Mouse (Mus musculus): ENCODE measurements around the gene St6gal1. TPM values are rescaled to one million over a fixed set of nuclear protein-coding genes. Genes with fewer than 3 reads are reported as not detected.

The St6gal1 gene
- polyA plus RNA-seq, 1 experiment = 8.7 TPM

- WGBS = 28% methylated on average over 17 of the region's 17 CpGs
- TF ChIP-seq CTCF (IDR thresholded peaks at IDR 0.05; ENCODE audit: control insufficient read depth, insufficient read depth, low read length) = no peak
- no peak for TF ChIP-seq POLR2A (IDR thresholded peaks at IDR 0.05; ENCODE audit: borderline replicate concordance, control insufficient read depth, low read depth, low read length)
- Histone ChIP-seq H3K4me1 (ENCODE audit: control insufficient read depth, insufficient read depth, low read length) (peaks cover 10% of the 10 kb centered on the region), H3K27ac (ENCODE audit: control insufficient read depth, insufficient read depth, low read depth, low read length, poor library complexity) (peak overlapping the region; percentile 21; the same call in 1 of the 2 replicates), H3K4me3 (replicated peaks; ENCODE audit: control insufficient read depth, low read depth, low read length) (no peak overlapping the region)
These were observed 44.8 kb downstream of the St6gal1 start for GRCm38 (mm10) chr16:23269056-23269983.

DNA sequence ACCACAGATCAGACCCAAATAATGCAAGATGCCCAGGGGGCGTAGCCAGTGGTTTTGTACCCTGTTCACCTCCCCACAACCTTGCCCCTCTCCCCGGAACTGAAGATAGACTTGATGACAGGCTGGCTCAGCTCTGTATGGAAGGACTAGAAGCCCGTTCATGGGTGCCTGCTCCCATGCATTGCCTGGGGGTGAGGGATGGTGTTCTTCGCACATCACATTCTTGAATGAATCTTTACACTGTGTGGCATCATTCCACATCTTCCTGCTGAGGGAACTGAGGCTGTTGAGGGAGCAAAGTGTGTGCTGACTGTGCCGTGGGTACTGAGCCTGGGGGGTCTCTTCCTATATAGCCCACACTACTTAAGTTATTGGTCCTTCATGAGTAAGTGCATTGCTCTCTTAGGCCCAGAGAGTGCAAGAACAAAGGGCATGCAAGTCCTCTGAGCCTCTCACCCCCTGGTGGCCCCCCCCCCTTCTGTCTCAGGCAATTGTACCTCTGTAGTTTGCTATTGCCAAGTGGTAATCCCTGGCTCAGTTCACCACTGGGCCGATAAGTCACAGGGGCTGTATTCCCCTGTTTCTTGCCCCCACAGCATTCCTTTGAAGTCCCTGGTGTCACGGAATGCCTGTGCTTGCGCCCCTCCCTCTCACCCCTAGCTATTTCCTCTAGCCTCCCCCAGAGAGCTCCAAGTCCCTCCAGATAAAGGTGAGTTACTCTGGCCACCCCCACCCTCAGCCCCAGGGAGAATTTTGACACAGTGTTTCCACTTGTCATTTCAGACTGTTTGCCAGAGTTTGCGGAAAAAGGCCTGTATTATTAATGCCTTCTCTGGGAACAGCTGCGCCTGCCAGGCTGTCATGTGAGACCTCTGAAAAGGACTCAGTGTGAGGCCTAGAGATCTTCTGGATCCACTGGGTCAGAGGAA, 45.7 kb downstream of the St6gal1 start:
- peaks cover 10% of the 10 kb centered on the region for H3K4me1 ChIP-seq (ENCODE audit: control insufficient read depth, insufficient read depth, low read length)
- no peak overlapping the region for H3K4me3 ChIP-seq (replicated peaks; ENCODE audit: control insufficient read depth, low read depth, low read length)
- WGBS = 52% methylated on average over 10 of the region's 10 CpGs
- no peak overlapping the region for H3K27ac ChIP-seq (ENCODE audit: control insufficient read depth, insufficient read depth, low read depth, low read length, poor library complexity)
- no peak for TF ChIP-seq POLR2A (IDR thresholded peaks at IDR 0.05; ENCODE audit: borderline replicate concordance, control insufficient read depth, low read depth, low read length)
- TF ChIP-seq CTCF (IDR thresholded peaks at IDR 0.05; ENCODE audit: control insufficient read depth, insufficient read depth, low read length) = no peak

DNA sequence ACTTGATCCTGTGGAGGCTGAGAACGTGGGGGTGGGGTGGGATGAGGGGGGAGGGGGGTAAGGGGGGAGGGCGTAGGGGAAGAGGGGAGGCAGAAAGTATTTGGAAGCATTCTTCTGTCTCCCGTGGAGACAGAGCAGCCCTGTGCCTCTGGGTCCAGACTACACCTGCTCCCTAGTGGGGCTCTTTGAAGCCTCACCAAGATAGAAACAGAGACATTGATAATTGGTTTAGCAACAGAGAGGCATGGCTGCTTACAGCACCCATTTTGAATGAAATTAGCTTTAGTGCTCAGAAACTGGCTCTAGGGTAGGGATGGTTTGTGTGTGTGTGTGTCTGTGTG, 46.3 kb downstream of the St6gal1 start:
- no peak for TF ChIP-seq POLR2A (IDR thresholded peaks at IDR 0.05; ENCODE audit: borderline replicate concordance, control insufficient read depth, low read depth, low read length)
- no peak for TF ChIP-seq CTCF (IDR thresholded peaks at IDR 0.05; ENCODE audit: control insufficient read depth, insufficient read depth, low read length)
- Histone ChIP-seq H3K4me3 (replicated peaks; ENCODE audit: control insufficient read depth, low read depth, low read length) (no peak overlapping the region), H3K27ac (ENCODE audit: control insufficient read depth, insufficient read depth, low read depth, low read length, poor library complexity) (no peak overlapping the region), H3K4me1 (ENCODE audit: control insufficient read depth, insufficient read depth, low read length) (peaks cover 10% of the 10 kb centered on the region)
- WGBS = 43% methylated on average over 3 of the region's 3 CpGs

DNA sequence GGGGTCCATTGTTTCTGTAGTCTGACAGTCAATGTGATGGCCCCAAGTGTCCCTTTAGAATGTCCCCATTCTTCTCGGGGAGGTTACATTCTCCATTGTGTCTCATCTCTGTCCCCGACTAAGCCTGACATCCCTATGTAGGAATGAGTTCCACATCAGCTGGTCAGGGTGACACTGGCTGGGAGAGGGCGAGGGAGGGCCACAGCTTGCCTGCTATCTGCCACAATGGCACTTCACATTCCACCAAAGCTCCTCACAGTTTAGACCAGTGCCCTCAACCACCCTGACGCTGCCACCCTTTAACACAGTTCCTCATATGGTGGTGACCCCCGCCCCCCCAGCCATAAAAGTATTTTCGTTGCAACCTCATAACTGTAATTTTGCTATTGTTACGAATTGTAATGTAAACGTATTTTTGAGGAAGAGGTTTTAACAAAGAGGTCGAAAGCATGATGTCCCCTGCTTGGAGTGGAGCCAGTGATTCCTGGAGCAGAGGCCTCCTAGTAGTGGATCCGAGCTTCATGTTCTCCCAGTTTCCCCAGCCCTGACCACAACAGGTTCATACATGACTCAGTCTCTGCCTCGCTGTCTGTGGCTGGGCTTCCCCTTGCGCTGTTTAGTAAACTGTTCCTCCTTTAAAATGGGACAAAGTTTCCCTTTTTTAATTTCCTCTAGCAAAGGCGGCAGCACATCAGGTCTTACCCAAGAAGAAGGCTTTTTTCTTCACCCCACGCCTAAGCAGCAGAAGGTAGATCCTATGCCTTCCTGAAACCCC, 47.4 kb downstream of the St6gal1 start:
- Histone ChIP-seq H3K4me3 (replicated peaks; ENCODE audit: control insufficient read depth, low read depth, low read length) (no peak overlapping the region), H3K27ac (ENCODE audit: control insufficient read depth, insufficient read depth, low read depth, low read length, poor library complexity) (peak overlapping the region; percentile 30; the same call in 1 of the 2 replicates), H3K4me1 (ENCODE audit: control insufficient read depth, insufficient read depth, low read length) (peaks cover 10% of the 10 kb centered on the region)
- no peak for TF ChIP-seq POLR2A (IDR thresholded peaks at IDR 0.05; ENCODE audit: borderline replicate concordance, control insufficient read depth, low read depth, low read length)
- no peak for TF ChIP-seq CTCF (IDR thresholded peaks at IDR 0.05; ENCODE audit: control insufficient read depth, insufficient read depth, low read length)
- 16% methylated on average over 14 of the region's 14 CpGs for WGBS

DNA sequence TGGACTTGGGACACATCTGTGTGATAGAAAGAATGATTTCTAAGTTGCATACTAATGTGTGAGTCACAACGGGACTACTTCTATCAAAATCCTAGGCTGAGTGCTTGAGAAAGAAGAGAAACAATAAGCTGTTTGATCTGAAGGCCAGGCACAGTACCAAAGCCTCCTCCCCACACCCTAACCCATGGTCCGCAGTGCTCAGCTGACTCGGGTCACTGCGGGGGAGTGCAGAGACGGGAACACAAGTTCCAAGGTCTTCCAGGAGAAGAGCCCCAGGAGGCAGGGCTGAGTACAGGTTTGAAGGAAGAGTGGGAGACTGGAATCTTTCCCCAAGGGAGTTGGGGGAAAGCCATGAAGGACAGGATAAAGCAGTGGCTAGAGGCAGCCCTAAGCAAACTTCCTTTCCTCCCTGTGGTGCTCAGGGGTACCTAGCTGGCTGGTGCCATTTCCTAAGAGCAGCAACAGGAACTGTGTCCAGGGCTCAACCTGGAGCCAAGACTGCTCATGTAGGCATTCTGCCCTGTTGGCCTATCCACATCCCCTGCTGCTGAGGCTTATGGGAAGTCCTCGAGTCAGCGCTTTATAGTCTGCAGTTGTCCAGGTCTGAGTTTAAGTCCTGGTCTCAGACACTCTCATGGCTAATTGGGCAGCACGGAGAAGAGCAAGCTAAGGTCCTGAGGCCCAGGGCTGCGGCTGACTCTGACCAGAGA, 48.1 kb downstream of the St6gal1 start:
- TF ChIP-seq POLR2A (IDR thresholded peaks at IDR 0.05; ENCODE audit: borderline replicate concordance, control insufficient read depth, low read depth, low read length) (no peak), CTCF (IDR thresholded peaks at IDR 0.05; ENCODE audit: control insufficient read depth, insufficient read depth, low read length) (no peak)
- Histone ChIP-seq H3K4me1 (ENCODE audit: control insufficient read depth, insufficient read depth, low read length) (peaks cover 10% of the 10 kb centered on the region), H3K4me3 (replicated peaks; ENCODE audit: control insufficient read depth, low read depth, low read length) (no peak overlapping the region), H3K27ac (ENCODE audit: control insufficient read depth, insufficient read depth, low read depth, low read length, poor library complexity) (no peak overlapping the region)
- WGBS = 58% methylated on average over 9 of the region's 9 CpGs

GRCm38 (mm10) chr16:23274005-23274404, 49.5 kb downstream of the St6gal1 start:
- 70% methylated on average over 6 of the region's 6 CpGs for WGBS
- Histone ChIP-seq H3K4me3 (replicated peaks; ENCODE audit: control insufficient read depth, low read depth, low read length) (no peak overlapping the region), H3K27ac (ENCODE audit: control insufficient read depth, insufficient read depth, low read depth, low read length, poor library complexity) (no peak overlapping the region), H3K4me1 (ENCODE audit: control insufficient read depth, insufficient read depth, low read length) (peaks cover 9% of the 10 kb centered on the region)
- TF ChIP-seq CTCF (IDR thresholded peaks at IDR 0.05; ENCODE audit: control insufficient read depth, insufficient read depth, low read length) (no peak), POLR2A (IDR thresholded peaks at IDR 0.05; ENCODE audit: borderline replicate concordance, control insufficient read depth, low read depth, low read length) (no peak)

DNA sequence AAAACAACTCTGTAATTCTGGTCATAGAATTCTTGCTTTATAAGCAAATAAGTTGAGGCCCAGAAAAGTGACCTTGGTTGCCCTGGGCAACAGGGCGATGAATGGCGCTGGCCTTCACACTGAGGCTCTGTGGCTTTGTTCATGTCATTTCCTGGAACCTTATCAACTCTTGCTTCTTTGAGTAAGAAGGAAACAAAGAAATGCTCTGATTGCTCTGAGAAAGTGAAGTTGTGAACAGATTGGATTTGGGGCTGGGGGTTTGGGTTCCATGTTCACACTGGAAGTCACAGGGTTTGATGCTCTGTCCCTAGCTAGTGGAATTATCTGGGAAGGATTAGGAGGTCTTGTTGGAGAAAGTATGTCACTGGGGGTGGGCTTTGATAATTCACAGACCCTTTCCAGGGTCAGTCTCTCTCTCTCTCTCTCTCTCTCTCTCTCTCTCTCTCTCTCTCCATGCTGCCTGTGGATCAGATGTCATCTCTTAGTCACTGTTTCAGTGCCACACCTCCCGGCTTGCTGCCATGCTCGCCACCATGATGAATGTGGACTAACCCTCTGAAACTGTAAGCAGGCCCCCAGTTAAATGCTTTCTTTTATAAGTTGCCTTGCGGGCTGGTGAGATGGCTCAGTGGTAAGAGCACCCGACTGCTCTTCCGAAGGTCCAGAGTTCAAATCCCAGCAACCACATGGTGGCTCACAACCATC, 50.2 kb downstream of the St6gal1 start:
- H3K4me1 ChIP-seq (ENCODE audit: control insufficient read depth, insufficient read depth, low read length) = peaks cover 4% of the 10 kb centered on the region
- H3K27ac ChIP-seq (ENCODE audit: control insufficient read depth, insufficient read depth, low read depth, low read length, poor library complexity) = no peak overlapping the region; the same call in 1 of the 2 replicates
- 73% methylated on average over 7 of the region's 7 CpGs for WGBS
- H3K4me3 ChIP-seq (replicated peaks; ENCODE audit: control insufficient read depth, low read depth, low read length) = no peak overlapping the region
- TF ChIP-seq POLR2A (IDR thresholded peaks at IDR 0.05; ENCODE audit: borderline replicate concordance, control insufficient read depth, low read depth, low read length) = no peak
- TF ChIP-seq CTCF (IDR thresholded peaks at IDR 0.05; ENCODE audit: control insufficient read depth, insufficient read depth, low read length) = no peak

Data from bone marrow, adult 2 months (tissue).